ENCODE assay signal across 26 mouse cellular contexts in genomic region chr11:82019389-82019788, GRCm38 (mm10). TPM values are rescaled to one million over a fixed set of nuclear protein-coding genes. Genes with fewer than 3 reads are reported as not detected.
"Had no signal": no experiment of that assay in that cellular context is flagged by ENCODE, and none has a peak within 500 bp of the region (broad histone marks: within the 10 kb centered on the region; RNA-seq: fewer than 3 reads in every experiment).

No protein-coding gene starts in this region.

- H3K9ac ChIP-seq: lung, embryonic 14.5 days; neural tube, embryonic 13.5 days; neural tube, embryonic 15.5 days; stomach, embryonic 15.5 days had no signal

- H3K4me1 ChIP-seq: midbrain, embryonic 10.5 days; neural tube, embryonic 13.5 days; neural tube, embryonic 15.5 days; stomach, embryonic 15.5 days had no signal

- ATAC-seq: midbrain, embryonic 16.5 days had no signal

- H3K4me2 ChIP-seq: lung, embryonic 14.5 days; neural tube, embryonic 13.5 days; neural tube, embryonic 15.5 days; stomach, embryonic 15.5 days had no signal

- H3K27ac ChIP-seq: midbrain, embryonic 10.5 days; neural tube, embryonic 13.5 days; neural tube, embryonic 15.5 days; stomach, embryonic 15.5 days; stomach, postnatal 0 days had no signal

- H3K27me3 ChIP-seq: neural tube, embryonic 13.5 days; neural tube, embryonic 15.5 days; stomach, embryonic 15.5 days had no signal

- H3K36me3 ChIP-seq: midbrain, embryonic 10.5 days; neural tube, embryonic 13.5 days; neural tube, embryonic 15.5 days; stomach, embryonic 15.5 days had no signal

- H3K9me3 ChIP-seq: midbrain, embryonic 10.5 days; neural tube, embryonic 13.5 days; neural tube, embryonic 15.5 days; stomach, embryonic 15.5 days had no signal

- H3K4me3 ChIP-seq: midbrain, embryonic 10.5 days; myocyte; neural tube, embryonic 13.5 days; neural tube, embryonic 15.5 days; stomach, embryonic 15.5 days had no signal

- DNase-seq: lung, adult 18-20 months; lung, embryonic 14.5 days; lung, postnatal 10 days; lung, postnatal 4 days; midbrain, embryonic 14.5 days; retina, postnatal 1 day; right cerebral cortex, adult 18-20 months; right cerebral cortex, postnatal 25 days; right cerebral cortex, postnatal 4 days; spleen, adult 18-20 months; thymus, postnatal 14 days; thymus, postnatal 36 days had no signal

RNA-seq across cellular contexts. Expression of gene Gm17268, which starts 19.0 kb away (rescaled TPM):
- polyA plus RNA-seq: liver, embryonic 16.5 days; lung, embryonic 14.5 days; lung, embryonic 16.5 days; midbrain, embryonic 10.5 days; midbrain, embryonic 14.5 days; midbrain, embryonic 16.5 days; myocyte; neural tube, embryonic 11.5 days; neural tube, embryonic 13.5 days; neural tube, embryonic 15.5 days; small intestine, adult 2 months; stomach, embryonic 15.5 days; stomach, postnatal 0 days; testis, adult 2 months; thymus, postnatal 0 days; urinary bladder, adult 2 months had no signal

RNA-seq across cellular contexts. Expression of gene Ccl7, which starts 26.1 kb away (rescaled TPM):
- polyA plus RNA-seq: testis, adult 2 months had no signal

RNA-seq across cellular contexts. Expression of gene Ccl11, which starts 38.2 kb away (rescaled TPM):
- polyA plus RNA-seq: midbrain, embryonic 10.5 days; midbrain, embryonic 14.5 days; myocyte; testis, adult 2 months had no signal

RNA-seq across cellular contexts. Expression of gene Asic2, which starts 51.1 kb away (rescaled TPM):
- polyA plus RNA-seq: liver, embryonic 16.5 days; myocyte; thymus, postnatal 0 days had no signal
